Mouse (Mus musculus) NIH3T3 (cell line): Measurements from ENCODE around the gene Slc30a1.
A peak's percentile ranks its signal among the peaks of the same experiment; 100 is the strongest.

Experiments
- DNase-seq: peaks from one replicate; pipeline ENCODE4 v3.0.0-alpha.2; 2012; ENCODE audit warnings: low read depth

Gene Slc30a1

DNA sequence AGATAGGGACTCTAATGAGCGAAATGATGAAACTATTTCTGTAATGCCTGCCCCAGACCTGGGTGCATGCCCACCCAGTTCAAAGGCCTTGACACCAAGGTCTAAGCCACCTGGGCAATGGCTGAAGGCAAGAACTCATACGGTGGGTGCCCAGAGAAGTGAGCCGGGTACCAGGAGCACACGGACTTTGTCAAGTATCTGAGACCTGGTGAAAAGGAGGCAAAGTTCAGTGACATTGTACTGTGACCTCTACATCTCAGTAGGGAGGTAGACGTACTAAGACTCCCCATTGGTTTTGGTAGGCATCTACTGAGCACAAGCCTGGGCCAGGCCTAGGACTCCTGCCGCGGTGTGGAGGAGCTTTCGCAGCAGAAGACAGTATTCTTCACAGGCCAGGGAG, 38.8 kb downstream of the Slc30a1 start:
- DNase-seq, result no peak

DNA sequence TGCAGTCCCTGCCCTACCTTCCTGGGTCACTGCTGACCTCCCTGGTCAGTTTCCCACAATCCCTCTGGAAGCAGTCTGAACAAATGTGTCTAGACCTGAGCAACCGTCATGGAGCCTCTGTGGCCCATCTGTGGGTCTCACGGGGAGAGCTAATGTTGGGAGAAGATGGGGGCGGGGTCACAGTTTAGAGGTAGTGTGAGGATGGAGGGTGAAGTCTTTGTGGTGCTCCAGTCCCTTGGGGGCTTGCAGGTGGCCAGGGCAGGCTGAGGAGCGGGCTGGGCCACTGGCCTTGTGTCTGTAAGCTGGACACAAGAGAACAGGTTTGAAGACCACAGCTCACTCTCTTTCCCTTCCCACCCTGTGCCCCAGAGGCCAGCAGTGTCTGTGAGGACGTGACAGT, 39.2 kb downstream of the Slc30a1 start:
- DNase-seq, result no peak

DNA sequence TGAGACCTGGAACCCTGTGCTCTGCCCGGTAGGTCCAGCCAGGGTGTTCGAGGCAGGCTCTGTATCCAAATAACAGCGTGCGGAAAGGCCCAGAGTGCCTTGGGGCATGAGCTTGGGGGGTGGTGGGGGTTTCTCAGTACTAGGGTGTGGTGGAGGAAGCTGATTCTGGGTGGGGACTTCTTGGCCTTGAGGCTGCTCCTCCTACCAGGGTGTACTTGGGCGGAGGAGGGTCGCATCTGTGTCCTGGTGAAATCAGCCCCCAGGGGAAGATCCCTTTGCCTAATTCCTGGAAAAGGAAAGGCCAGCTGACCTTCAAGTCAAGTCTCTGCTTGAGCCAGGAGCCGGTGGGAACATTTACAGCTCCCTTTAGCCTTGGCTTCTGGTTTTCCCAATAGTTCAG, 39.7 kb downstream of the Slc30a1 start:
- DNase-seq, result no peak

DNA sequence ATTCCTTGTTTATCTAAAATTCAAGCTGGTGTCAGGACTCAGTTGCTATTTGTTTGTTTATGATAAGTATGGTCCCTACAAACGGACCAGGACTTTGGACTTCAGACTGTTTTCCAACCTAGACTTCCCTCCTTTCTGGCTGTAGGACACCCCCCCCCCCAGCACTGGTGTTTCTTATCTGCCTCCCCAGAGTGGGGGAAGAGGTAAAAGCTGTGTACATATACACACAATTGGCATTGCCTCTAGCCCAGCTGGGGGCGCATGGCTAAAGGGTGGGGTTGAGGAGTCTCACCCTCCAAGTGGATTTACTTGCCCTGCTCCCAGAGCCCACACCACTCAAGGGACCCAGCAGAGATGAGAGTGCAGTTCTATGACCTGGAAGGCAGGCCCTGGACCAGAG, 40.3 kb downstream of the Slc30a1 start:
- no peak for DNase-seq

DNA sequence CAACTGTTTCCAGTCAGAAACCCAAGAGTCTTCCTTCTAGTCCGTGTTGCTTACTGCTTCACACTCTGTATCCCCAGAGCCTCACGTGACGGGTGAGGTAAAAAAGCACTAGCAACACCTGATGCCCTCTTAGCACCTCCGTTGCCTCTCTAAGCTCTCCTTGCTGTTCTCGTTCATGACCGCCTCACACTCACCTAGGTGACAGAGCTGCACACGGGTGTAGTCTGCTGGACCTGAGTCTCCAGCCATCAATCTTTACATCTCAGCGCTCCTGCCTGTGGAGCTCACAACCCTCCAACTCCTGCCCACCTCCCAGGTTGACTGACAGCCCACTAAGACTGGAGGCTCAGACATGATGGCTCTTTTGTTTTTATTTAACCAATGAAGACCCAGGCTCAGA, 41.2 kb downstream of the Slc30a1 start:
- no peak for DNase-seq

DNA sequence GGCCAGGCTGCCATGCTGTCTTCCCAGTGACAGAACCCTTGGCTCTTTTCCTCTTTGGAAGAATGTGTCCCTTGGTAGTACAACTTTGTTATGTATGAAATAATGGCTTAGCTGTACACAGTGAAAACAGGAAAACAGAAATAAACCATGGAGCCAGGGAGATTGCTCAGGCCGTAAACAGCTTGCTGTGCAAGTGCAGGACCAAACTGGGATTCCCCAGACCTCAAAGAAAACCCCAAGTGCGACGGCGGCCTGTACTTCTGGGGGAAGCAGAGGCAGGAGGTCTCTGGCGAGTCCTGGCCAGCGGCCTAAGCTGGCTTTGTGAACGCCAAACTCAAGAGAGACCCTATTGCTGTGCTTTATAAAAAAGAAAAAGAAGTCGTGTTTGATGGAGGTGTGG, 42.0 kb downstream of the Slc30a1 start:
- DNase-seq, result no peak

DNA sequence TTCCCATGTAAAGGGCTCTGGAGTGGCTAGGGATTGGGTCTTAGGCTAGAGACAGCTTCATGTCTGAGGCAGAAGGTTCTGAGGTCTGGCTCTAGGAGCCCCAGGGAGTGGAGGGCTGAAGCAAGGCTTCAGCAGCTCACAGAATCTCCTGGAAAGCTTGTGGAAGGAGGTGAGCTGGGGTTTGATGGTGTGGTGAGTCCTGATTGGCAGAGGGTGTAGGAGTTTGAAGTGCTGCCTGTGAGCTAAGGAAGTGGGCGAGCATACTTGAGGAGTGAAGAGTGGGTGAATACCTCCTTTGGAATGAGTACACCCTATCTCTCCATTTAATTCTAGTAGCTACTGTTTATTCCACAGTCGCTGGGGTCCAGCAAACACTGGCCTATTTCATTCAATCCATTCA, 44.0 kb downstream of the Slc30a1 start:
- no peak for DNase-seq

DNA sequence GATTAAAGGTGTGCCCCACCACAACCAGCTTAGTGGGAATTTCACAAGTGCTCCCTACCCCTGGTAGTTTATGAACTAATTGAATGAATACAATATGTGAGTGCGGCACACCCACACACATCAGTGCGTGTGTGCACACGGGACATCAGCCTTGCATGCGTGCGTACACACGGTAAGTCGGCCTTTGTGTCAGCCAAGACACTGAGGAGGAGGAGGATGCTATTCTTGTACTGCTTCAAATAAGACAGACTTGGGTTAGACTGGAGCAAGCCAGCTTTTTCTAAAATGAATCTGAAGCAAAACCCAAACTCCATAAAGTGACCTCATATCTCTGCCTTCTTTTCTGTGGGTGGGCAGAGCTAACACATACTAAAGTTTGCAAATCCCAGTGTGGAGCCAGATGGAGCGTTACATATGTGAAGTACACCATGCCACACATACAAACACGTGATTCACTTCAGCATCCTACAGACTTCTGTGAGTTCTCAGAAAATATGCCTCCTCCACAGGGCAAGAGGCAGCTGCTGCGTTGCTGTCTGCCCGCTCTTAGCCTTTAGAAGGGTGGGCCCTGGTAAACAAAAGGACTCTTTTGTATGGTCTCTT, 46.3 kb downstream of the Slc30a1 start:
- no peak for DNase-seq

DNA sequence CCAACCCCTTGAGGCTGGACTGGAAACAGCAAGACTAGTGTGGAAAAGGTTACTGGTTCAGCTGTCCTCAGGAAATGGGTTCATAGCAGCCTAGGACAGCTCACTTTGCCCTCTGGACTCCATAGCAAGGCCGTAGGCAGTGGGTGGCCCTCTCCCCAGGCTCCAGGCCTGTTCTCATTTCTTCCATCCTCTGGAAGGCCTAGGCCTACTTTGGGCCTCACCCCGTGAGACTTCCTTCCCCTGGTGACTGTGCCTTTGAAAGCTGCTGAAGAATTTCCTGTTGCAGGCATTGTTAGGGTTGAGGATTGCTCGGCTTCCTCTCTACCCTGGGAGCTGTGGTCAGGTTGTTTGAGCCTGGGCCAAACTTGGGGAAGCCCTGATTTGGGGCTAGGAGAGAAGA, 48.5 kb downstream of the Slc30a1 start:
- DNase-seq, result no peak

DNA sequence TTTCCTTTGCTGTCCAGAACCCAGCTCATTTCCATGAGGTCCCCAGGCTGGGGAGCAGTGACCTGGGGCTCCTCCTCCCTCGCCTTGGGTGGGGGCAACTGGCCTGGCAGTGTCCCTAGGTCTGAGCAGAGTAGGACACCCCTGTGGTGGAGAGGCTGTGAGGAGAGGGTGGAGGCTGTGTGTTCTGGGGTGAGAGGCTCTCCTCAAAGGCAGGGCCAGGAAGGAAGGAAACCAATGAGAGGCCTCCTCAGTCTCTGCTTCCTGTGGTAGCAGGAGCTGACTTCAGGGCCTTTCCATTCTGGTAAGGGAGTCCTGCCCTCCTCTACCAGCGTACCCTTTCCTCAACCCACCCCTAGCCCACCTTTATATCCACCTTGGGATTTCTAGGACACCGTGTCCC, 49.7 kb downstream of the Slc30a1 start:
- no peak for DNase-seq

DNA sequence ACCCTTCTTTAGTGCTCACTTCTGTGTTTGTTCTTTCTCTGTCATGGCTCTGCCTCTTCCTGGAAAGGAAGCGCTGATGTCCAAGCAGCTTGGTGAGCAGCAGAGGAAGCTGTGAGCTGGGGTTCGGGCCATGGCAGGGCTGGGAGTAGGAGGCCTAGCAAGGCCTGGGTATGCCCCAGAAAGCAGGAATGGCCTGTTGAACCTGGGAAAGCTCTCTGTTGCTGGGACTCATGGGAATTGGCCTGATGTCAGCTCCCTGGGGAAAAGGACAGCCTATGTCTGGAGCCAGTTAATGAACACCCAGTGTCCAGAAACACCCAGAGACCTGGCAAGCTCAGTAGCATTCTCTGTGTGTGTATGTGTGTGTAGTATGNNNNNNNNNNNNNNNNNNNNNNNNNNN, 50.3 kb downstream of the Slc30a1 start:
- no peak for DNase-seq

DNA sequence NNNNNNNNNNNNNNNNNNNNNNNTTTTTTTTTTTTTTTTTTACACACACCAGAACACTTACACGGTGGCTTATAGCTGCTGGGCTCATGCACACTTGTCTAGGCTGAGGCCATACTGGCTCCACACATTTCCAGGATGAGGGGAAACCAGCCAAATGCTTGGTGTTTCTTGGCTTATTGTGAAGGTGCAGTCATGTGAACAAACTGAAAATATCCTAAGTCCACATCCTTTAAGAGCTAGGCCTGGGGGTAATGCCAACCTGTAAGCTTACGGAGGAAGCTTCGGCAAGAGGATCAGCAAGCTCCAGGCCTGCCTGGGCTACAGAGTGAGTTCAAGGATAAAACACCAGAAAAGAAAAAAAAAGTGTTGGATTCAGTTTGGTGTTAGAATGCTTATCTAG, 50.8 kb downstream of the Slc30a1 start:
- DNase-seq, result peak; percentile 29

DNA sequence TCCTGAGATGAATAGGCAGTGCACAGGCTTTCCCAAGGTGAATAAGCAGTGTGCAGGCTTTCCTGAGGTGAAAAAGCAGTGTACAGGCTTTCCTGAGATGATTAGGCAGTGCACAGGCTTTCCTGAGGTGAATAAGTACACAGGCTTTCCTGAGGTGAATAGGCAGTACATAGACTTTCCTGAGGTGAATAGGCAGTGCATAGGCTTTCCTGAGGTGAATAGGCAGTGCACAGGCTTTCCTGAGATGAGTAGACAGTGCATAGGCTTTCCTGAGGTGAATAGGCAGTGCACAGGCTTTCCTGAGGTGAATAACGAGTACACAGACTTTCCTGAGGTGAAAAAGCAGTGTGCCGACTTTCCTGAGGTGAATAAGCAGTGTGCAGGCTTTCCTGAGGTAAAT, 54.4 kb downstream of the Slc30a1 start:
- no peak for DNase-seq
